Mouse (Mus musculus) C2C12 (cell line): ENCODE measurements around the gene Zfp617. TPM values are rescaled to one million over a fixed set of nuclear protein-coding genes. Genes with fewer than 3 reads are reported as not detected.
"Not testable (repeated sequence)": the region's sequence is repeated elsewhere in the genome, so short reads cannot be mapped to it uniquely, and the experiment has no call there.

Experiments
- H3K27me3 ChIP-seq: one replicate; pipeline ENCODE4 v1.6.1; 2011; ENCODE audit not compliant: control insufficient read depth, insufficient read depth, insufficient read length
- H3K36me3 ChIP-seq: one replicate; pipeline ENCODE4 v1.6.1; 2011; ENCODE audit not compliant: control insufficient read depth, insufficient read depth
- H3K4me3 ChIP-seq: one replicate; pipeline ENCODE4 v1.5.1; 2011; ENCODE audit warnings: mild to moderate bottlenecking, control low read depth; ENCODE audit not compliant: poor library complexity, insufficient read depth, severe bottlenecking
- H3K79me2 ChIP-seq: one replicate; pipeline ENCODE4 v1.6.1; 2011; ENCODE audit not compliant: control insufficient read depth, insufficient read depth
- H3K79me3 ChIP-seq: one replicate; pipeline ENCODE4 v1.6.1; 2011; ENCODE audit warnings: low read depth, control low read depth
- H3ac ChIP-seq: one replicate; pipeline ENCODE3; 2011; ENCODE audit warnings: low read depth; ENCODE audit not compliant: control insufficient read depth, insufficient read length
- CEBPB ChIP-seq: IDR thresholded peaks from one replicate; pipeline ENCODE4 v1.6.1; 2011; ENCODE audit warnings: low read depth, mild to moderate bottlenecking, control low read depth, moderate library complexity
- CTCF ChIP-seq: IDR thresholded peaks from one replicate; pipeline ENCODE4 v1.5.1; 2011; ENCODE audit not compliant: control insufficient read depth, insufficient read depth, insufficient read length
- FOSL1 ChIP-seq: IDR thresholded peaks from one replicate; pipeline ENCODE4 v1.8.0; 2011; ENCODE audit warnings: mild to moderate bottlenecking, low read length; ENCODE audit not compliant: poor library complexity, insufficient read depth, severe bottlenecking
- MAX ChIP-seq: IDR thresholded peaks from one replicate; pipeline ENCODE4 v1.6.1; 2011; ENCODE audit warnings: mild to moderate bottlenecking, control low read depth
- MYOD1 ChIP-seq: IDR thresholded peaks from one replicate; pipeline ENCODE4 v1.6.1; 2011; ENCODE audit warnings: low read depth; ENCODE audit not compliant: control insufficient read depth, insufficient read length
- MYOG ChIP-seq: IDR thresholded peaks from one replicate; pipeline ENCODE4 v1.6.1; 2011; ENCODE audit not compliant: control insufficient read depth, insufficient read length; ENCODE audit errors: extremely low read depth
- USF1 ChIP-seq: IDR thresholded peaks from one replicate; pipeline ENCODE4 v1.6.1; 2011; ENCODE audit warnings: low read depth, mild to moderate bottlenecking, control low read depth, moderate library complexity
- polyA plus RNA-seq: library from polyadenylated mRNA; unstranded; fragments of >200 nt; fragmentation: generic; extraction: Trizol; gene quantifications from one replicate; pipeline ENCODE4 v1.2.1, GENCODE M21; 2012; ENCODE audit warnings: missing spikeins

Gene Zfp617
- polyA plus RNA-seq, 1 experiment: 3.6 TPM

DNA sequence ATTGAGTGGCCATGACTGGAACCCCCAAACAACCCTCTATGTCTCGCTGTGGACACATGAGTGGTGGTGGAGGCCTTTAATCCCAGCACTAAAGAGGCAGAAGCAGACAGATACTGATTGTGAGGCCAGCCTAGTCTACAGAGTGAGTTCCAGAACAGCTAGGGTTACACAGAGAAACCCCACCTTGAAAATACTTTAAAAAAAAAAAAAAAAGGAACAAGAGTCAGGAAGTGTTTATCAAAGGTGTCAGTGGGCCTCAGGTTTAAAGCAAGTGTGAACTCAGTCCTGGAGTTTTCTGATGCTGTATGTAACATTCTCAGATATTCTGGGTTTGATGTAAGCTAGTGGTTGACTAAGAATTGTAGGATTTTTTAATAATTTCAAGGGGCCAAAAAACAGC lies 44.1 kb downstream of the Zfp617 start:
- Histone ChIP-seq H3K79me3 (peaks cover 42% of the 10 kb centered on the region), H3K79me2 (peaks cover 54% of the 10 kb centered on the region), H3K27me3 (no peaks in the 10 kb centered on the region), H3K4me3 (no peak overlapping the region), H3K36me3 (peaks cover 14% of the 10 kb centered on the region), H3ac (no peak overlapping the region)
- TF ChIP-seq USF1: no peak
- no peak for TF ChIP-seq CTCF
- TF ChIP-seq CEBPB: no peak
- no peak for TF ChIP-seq FOSL1
- TF ChIP-seq MYOD1: no peak
- TF ChIP-seq MAX: no peak
- TF ChIP-seq MYOG: no peak

DNA sequence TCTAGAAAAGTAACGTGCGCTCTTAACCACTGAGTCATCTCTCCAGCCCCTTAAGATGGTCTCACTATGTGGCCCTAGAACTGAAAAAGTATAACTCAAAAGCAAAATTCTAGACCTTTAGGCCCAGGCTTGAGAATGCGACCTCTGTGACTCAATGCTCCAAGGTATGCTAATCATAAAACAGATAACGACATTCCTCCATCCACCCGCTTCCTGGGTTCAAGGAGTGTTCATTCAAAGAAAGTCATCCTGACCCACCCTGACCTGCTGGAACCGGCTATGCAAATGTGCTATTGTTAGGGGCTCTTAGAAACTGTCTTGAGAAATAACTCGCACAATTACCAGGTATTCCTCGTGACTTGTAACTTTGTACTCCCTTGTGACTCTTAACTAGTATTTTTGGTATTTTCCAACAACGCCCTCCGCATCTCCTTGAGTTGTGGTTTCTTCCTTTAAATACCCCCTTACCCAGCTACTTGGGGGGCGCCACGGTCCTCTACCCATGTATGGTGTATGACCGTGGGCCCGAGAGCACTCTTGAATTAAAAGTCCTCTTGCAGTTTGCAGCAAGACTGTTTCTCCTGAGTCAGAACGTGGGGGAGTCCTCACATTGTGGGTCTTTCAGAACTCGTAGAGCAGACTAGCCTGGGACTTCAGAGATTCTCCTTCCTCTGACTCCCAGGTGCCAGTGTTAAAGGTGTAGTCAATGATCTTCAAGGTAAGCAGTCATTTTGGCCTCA lies 44.7 kb downstream of the Zfp617 start:
- not testable (repeated sequence) for H3K27me3 ChIP-seq, H3ac ChIP-seq, H3K4me3 ChIP-seq
- Histone ChIP-seq H3K79me3 (peaks cover 49% of the 10 kb centered on the region), H3K36me3 (peaks cover 14% of the 10 kb centered on the region), H3K79me2 (peaks cover 61% of the 10 kb centered on the region)

DNA sequence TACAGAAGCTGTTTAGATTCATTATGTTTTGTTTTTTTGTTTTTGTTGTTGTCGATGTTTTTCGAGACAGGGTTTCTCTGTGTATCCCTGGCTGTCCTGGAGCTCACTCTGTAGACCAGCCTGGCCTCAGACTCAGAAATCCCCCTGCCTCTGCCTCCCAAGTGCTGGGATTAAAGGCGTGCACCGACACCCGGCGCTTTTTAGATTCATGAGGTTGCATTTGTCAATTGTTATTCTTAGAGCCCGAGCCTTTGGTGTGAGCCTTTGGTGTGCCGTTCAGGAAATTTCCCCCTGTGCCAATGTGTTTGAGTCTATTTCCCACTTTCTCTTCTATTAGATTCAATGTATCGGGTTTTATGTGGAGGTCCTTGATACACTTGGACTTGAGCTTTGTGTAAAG lies 46.2 kb downstream of the Zfp617 start:
- Histone ChIP-seq H3K36me3 (peaks cover 14% of the 10 kb centered on the region), H3K4me3 (no peak overlapping the region), H3K27me3 (no peaks in the 10 kb centered on the region), H3K79me3 (peaks cover 58% of the 10 kb centered on the region), H3ac (no peak overlapping the region), H3K79me2 (peaks cover 73% of the 10 kb centered on the region)
- TF ChIP-seq CTCF (no peak), MAX (no peak), FOSL1 (no peak), USF1 (no peak), MYOG (no peak)

DNA sequence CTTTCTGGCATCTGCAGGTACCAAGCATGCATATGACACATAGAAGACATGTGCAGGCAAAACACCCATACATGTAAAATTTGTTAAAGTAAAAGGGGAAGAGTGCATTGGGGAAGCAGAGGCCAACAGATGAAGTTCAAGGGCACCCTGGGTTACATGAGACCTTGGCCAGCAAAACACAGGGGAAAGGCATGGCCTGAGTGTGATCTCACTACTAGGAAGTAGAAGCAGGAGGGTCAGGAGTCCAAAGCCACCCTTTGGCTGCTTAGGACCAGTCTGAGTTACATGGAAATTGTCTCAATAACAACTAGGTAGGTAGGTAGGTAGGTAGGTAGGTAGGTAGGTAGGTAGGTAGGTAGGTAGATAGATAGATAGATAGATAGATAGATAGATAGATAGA lies 52.0 kb downstream of the Zfp617 start:
- TF ChIP-seq USF1: no peak
- no peak for TF ChIP-seq CEBPB
- no peak for TF ChIP-seq MYOD1
- no peak for TF ChIP-seq MAX
- no peak for TF ChIP-seq MYOG
- TF ChIP-seq CTCF: no peak
- TF ChIP-seq FOSL1: no peak
- Histone ChIP-seq H3K79me3 (peaks cover 53% of the 10 kb centered on the region), H3K79me2 (peaks cover 71% of the 10 kb centered on the region), H3K27me3 (no peaks in the 10 kb centered on the region), H3ac (no peak overlapping the region), H3K4me3 (no peak overlapping the region), H3K36me3 (peaks cover 28% of the 10 kb centered on the region)

DNA sequence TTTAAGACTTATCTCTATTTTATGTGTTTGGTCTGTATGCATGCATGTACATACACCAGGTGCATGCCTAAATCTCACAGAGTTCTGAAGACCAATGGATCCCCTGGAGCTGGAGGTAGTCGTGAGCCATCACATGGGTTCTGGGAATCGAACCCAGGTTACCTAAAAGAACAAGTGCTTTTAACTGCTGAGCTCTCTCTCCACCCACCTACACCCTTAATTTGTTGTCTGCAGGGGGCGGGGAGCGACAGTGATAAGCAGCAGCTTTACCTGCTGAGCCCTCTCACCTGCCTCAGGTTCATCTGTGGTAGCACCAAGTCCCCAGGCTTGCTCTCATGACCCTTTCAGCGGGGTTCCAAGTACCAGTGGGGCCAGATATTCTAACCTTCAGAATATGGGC lies 53.4 kb downstream of the Zfp617 start:
- Histone ChIP-seq H3K79me2 (peaks cover 58% of the 10 kb centered on the region), H3K27me3 (no peaks in the 10 kb centered on the region), H3ac (no peak overlapping the region), H3K4me3 (no peak overlapping the region), H3K36me3 (peaks cover 36% of the 10 kb centered on the region), H3K79me3 (peaks cover 42% of the 10 kb centered on the region)
- TF ChIP-seq MAX (no peak), MYOD1 (no peak), USF1 (no peak), CEBPB (no peak), FOSL1 (no peak), CTCF (no peak), MYOG (no peak)

DNA sequence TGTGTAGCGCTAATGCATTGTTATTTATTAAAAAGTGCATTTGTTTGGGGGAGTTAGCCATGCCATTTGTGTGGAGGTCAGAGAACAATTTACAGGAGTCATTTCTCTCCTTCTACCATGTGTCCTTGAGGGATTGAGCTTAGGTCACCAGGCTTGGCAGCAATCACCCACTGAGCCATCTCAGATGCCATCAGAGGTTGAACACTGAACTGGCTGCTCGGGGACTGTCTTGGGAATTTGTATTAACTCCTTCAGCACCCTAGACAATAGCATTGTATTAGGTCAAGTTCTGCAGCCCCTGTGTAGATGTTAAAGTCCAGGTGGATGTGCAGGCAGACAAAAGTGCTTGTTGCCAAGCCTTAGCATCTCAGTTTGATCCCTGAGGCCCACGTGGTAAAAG lies 55.6 kb downstream of the Zfp617 start:
- no peaks in the 10 kb centered on the region for H3K27me3 ChIP-seq
- H3K36me3 ChIP-seq: peaks cover 56% of the 10 kb centered on the region
- H3K4me3 ChIP-seq: no peak overlapping the region
- H3K79me3 ChIP-seq: peaks cover 26% of the 10 kb centered on the region
- peaks cover 38% of the 10 kb centered on the region for H3K79me2 ChIP-seq
- H3ac ChIP-seq: no peak overlapping the region
- TF ChIP-seq MYOD1 (no peak), CTCF (no peak), MYOG (no peak), FOSL1 (no peak), MAX (no peak), USF1 (no peak), CEBPB (no peak)
